Mouse (Mus musculus) kidney, adult 2 months (tissue): Measurements from ENCODE around the gene Kcnh1. TPM values are rescaled to one million over a fixed set of nuclear protein-coding genes. Genes with fewer than 3 reads are reported as not detected.

ENCODE experiments used
- DNase-seq: peaks from one replicate; pipeline ENCODE4 v3.0.0; 2021
- H3K27ac ChIP-seq: fragments of 200-500 bp; 2 replicates; pipeline ENCODE4 v1.5.1; 2012; ENCODE audit warnings: low read depth, low read length, control low read depth, inconsistent platforms; ENCODE audit not compliant: insufficient read depth
- H3K27me3 ChIP-seq: fragments of 200-500 bp; replicated peaks from 2 replicates; pipeline ENCODE4 v1.6.1; 2012; ENCODE audit warnings: mild to moderate bottlenecking, moderate library complexity, low read length, inconsistent platforms; ENCODE audit not compliant: control insufficient read depth, insufficient read depth
- H3K36me3 ChIP-seq: fragments of 200-500 bp; 2 replicates; pipeline ENCODE4 v1.6.1; 2012; ENCODE audit warnings: mild to moderate bottlenecking, moderate library complexity, low read length, inconsistent platforms; ENCODE audit not compliant: control insufficient read depth, insufficient read depth
- H3K4me1 ChIP-seq: fragments of 200-500 bp; 2 replicates; pipeline ENCODE4 v1.6.1; 2011; ENCODE audit warnings: low read length; ENCODE audit not compliant: control insufficient read depth, insufficient read depth
- H3K4me3 ChIP-seq: fragments of 200-500 bp; 2 replicates; pipeline ENCODE4 v1.5.1; 2011; ENCODE audit warnings: mild to moderate bottlenecking, low read depth, low read length, control low read depth; ENCODE audit not compliant: insufficient read depth
- CTCF ChIP-seq: fragments of 200-500 bp; conservative IDR thresholded peaks from 2 replicates; pipeline ENCODE4 v1.5.1; 2011; ENCODE audit warnings: low read depth, mild to moderate bottlenecking, control low read depth, low read length, moderate library complexity, mixed read lengths; ENCODE audit not compliant: insufficient read depth, insufficient read length
- POLR2A ChIP-seq: fragments of 200-500 bp; IDR thresholded peaks from one replicate; pipeline ENCODE4 v1.6.1; 2011; ENCODE audit warnings: low read depth, low read length, control low read depth
- WGBS: fragments of 180-500 bp; shearing (Covaris S2); methylation state at CpG from one replicate; pipeline ENCODE4 v1.1.7; 2018; 5-methylcytosine and 5-hydroxymethylcytosine counted together
- polyA plus RNA-seq: library from polyadenylated mRNA; depleted of rRNA; stranded (reverse); fragments of >200 nt; gene quantifications from 2 replicates; pipeline ENCODE4 v1.2.3, GENCODE M21; 2012

Kcnh1 gene
- polyA plus RNA-seq, 1 experiment = 0.52 TPM

GRCm38 (mm10) chr1:192502835-192503234 lies 312.3 kb downstream of the Kcnh1 start:
- no peaks in the 10 kb centered on the region for H3K36me3 ChIP-seq

GRCm38 (mm10) chr1:192503651-192504050 lies 313.1 kb downstream of the Kcnh1 start:
- Histone ChIP-seq H3K4me1 (no peaks in the 10 kb centered on the region), H3K27me3 (no peaks in the 10 kb centered on the region), H3K4me3 (no peak overlapping the region), H3K27ac (no peak overlapping the region), H3K36me3 (no peaks in the 10 kb centered on the region)
- DNase-seq = no peak
- WGBS = 85% methylated on average over 4 of the region's 4 CpGs
- no peak for TF ChIP-seq CTCF
- TF ChIP-seq POLR2A = no peak

More at GRCm38 (mm10) chr1:192502835-192503234, 312.3 kb downstream of the Kcnh1 start:
- no peak overlapping the region for H3K4me3 ChIP-seq
- no peaks in the 10 kb centered on the region for H3K4me1 ChIP-seq
- no peaks in the 10 kb centered on the region for H3K27me3 ChIP-seq
- no peak overlapping the region for H3K27ac ChIP-seq
- no peak for DNase-seq
- TF ChIP-seq POLR2A (no peak), CTCF (no peak)

GRCm38 (mm10) chr1:192512821-192513220 lies 322.2 kb downstream of the Kcnh1 start:
- no peak overlapping the region for H3K27ac ChIP-seq
- DNase-seq = no peak
- TF ChIP-seq CTCF = no peak
- TF ChIP-seq POLR2A = no peak
- no peaks in the 10 kb centered on the region for H3K36me3 ChIP-seq
- H3K27me3 ChIP-seq = no peaks in the 10 kb centered on the region
- H3K4me1 ChIP-seq = no peaks in the 10 kb centered on the region
- WGBS = 96% methylated on average over 1 of the region's 1 CpGs
- H3K4me3 ChIP-seq = no peak overlapping the region

- Histone ChIP-seq H3K4me1 (no peaks in the 10 kb centered on the region), H3K4me3 (no peak overlapping the region), H3K27ac (no peak overlapping the region), H3K36me3 (no peaks in the 10 kb centered on the region), H3K27me3 (no peaks in the 10 kb centered on the region)
- no peak for DNase-seq
- TF ChIP-seq POLR2A (no peak), CTCF (no peak)
- WGBS = 71% methylated on average over 3 of the region's 3 CpGs
Measured at GRCm38 (mm10) chr1:192515373-192515772, 324.8 kb downstream of the Kcnh1 start.

- 95% methylated on average over 1 of the region's 1 CpGs for WGBS
- Histone ChIP-seq H3K27ac (no peak overlapping the region), H3K36me3 (no peaks in the 10 kb centered on the region), H3K4me3 (no peak overlapping the region), H3K4me1 (no peaks in the 10 kb centered on the region), H3K27me3 (no peaks in the 10 kb centered on the region)
- no peak for TF ChIP-seq CTCF
- no peak for TF ChIP-seq POLR2A
- DNase-seq = no peak
Measured at GRCm38 (mm10) chr1:192519713-192520112, 329.1 kb downstream of the Kcnh1 start.

- TF ChIP-seq POLR2A (no peak), CTCF (no peak)
- H3K4me1 ChIP-seq = no peaks in the 10 kb centered on the region
- DNase-seq = no peak
- H3K36me3 ChIP-seq = no peaks in the 10 kb centered on the region
- 17% methylated on average over 13 of the region's 13 CpGs for WGBS
- no peak overlapping the region for H3K4me3 ChIP-seq
- no peaks in the 10 kb centered on the region for H3K27me3 ChIP-seq
- no peak overlapping the region for H3K27ac ChIP-seq
Measured at GRCm38 (mm10) chr1:192520836-192521435, 330.4 kb downstream of the Kcnh1 start.

GRCm38 (mm10) chr1:192522376-192523178 lies 332.0 kb downstream of the Kcnh1 start:
- no peak overlapping the region for H3K4me3 ChIP-seq
- H3K27ac ChIP-seq = no peak overlapping the region
- H3K27me3 ChIP-seq = no peaks in the 10 kb centered on the region
- H3K4me1 ChIP-seq = no peaks in the 10 kb centered on the region
- H3K36me3 ChIP-seq = no peaks in the 10 kb centered on the region
- no peak for DNase-seq
- TF ChIP-seq CTCF (no peak), POLR2A (no peak)
- WGBS = 57% methylated on average over 12 of the region's 12 CpGs
